Mouse (Mus musculus) frontal cortex, postnatal 25 days (tissue): ENCODE measurements around the gene Lcn8.

ENCODE experiments used
- DNase-seq, 2 experiments: peaks; one replicate each; pipeline ENCODE4 v3.0.0; 2022; ENCODE audit warnings: low spot score in 2 of 2

Lcn8 gene

GRCm38 (mm10) chr2:25652902-25653301 lies at the start of gene Lcn8:
Gene Lcn8 (plus strand): TSS chr2:25653120.
- DNase-seq = no peak

- DNase-seq = peak; percentile 83 to 84
Measured at GRCm38 (mm10) chr2:25607761-25608622, 44.9 kb upstream of the Lcn8 start, which contains the start of gene Rabl6. Gene Rabl6 (minus strand): TSS chr2:25608521.

GRCm38 (mm10) chr2:25608671-25609070 lies 44.2 kb upstream of the Lcn8 start:
- no peak for DNase-seq

GRCm38 (mm10) chr2:25616398-25616797 lies 36.5 kb upstream of the Lcn8 start:
- DNase-seq = no peak

GRCm38 (mm10) chr2:25617578-25617977 lies 35.3 kb upstream of the Lcn8 start, which contains the start of gene Ccdc183:
Gene Ccdc183 (minus strand): TSS chr2:25617678.
- no peak for DNase-seq

- DNase-seq = no peak
Measured at GRCm38 (mm10) chr2:25620386-25620785, 32.5 kb upstream of the Lcn8 start.

- DNase-seq = no peak
Measured at GRCm38 (mm10) chr2:25620852-25621228, 32.1 kb upstream of the Lcn8 start.

GRCm38 (mm10) chr2:25621229-25622200 lies 31.4 kb upstream of the Lcn8 start, which contains the start of gene Tmem141:
Gene Tmem141 (minus strand): TSS chr2:25622005.
- peak; percentile 67 to 74 for DNase-seq

GRCm38 (mm10) chr2:25625986-25626385 lies 26.9 kb upstream of the Lcn8 start:
- no peak for DNase-seq

GRCm38 (mm10) chr2:25627811-25628210 lies 25.1 kb upstream of the Lcn8 start, which contains the start of gene Fcna:
Gene Fcna (minus strand): TSS chr2:25628030.
- DNase-seq = no peak

GRCm38 (mm10) chr2:25628738-25629137 lies 24.2 kb upstream of the Lcn8 start:
- no peak for DNase-seq

- DNase-seq = no peak
Measured at GRCm38 (mm10) chr2:25633616-25634015, 19.3 kb upstream of the Lcn8 start.

GRCm38 (mm10) chr2:25634046-25634445 lies 18.9 kb upstream of the Lcn8 start:
- no peak for DNase-seq

- DNase-seq = peak; percentile 30 to 35
Measured at GRCm38 (mm10) chr2:25639890-25640289, 13.0 kb upstream of the Lcn8 start.

- DNase-seq = no peak
Measured at GRCm38 (mm10) chr2:25654502-25654901, 1.6 kb downstream of the Lcn8 start.

- DNase-seq = no peak
Measured at GRCm38 (mm10) chr2:25656691-25657090, 3.8 kb downstream of the Lcn8 start.

GRCm38 (mm10) chr2:25657246-25657645 lies 4.3 kb downstream of the Lcn8 start:
- no peak for DNase-seq

GRCm38 (mm10) chr2:25657652-25658051 lies 4.7 kb downstream of the Lcn8 start, which contains the start of gene Lcn5:
Gene Lcn5 (plus strand): TSS chr2:25657952.
- no peak for DNase-seq

- no peak for DNase-seq
Measured at GRCm38 (mm10) chr2:25660279-25660678, 7.4 kb downstream of the Lcn8 start.

- no peak for DNase-seq
Measured at GRCm38 (mm10) chr2:25661245-25661970, 8.5 kb downstream of the Lcn8 start.

GRCm38 (mm10) chr2:25663511-25663910 lies 10.6 kb downstream of the Lcn8 start:
- peak; percentile 14 to 35 for DNase-seq
